Mouse (Mus musculus) CH12.LX (cell line): ENCODE results near the gene Nkx2-3.

Source experiments
- CTCF ChIP-seq, 2 experiments: IDR thresholded peaks in 1 of 2; conservative IDR thresholded peaks in 1 of 2; 2 replicates each; pipeline ENCODE4 v1.5.1; 2011 to 2012; ENCODE audit warnings: low read depth in 2 of 2, low read length in 2 of 2, improper control_type of control experiment in 1 of 2, inconsistent platforms in 1 of 2, mild to moderate bottlenecking in 1 of 2, moderate library complexity in 1 of 2
- EP300 ChIP-seq: IDR thresholded peaks from 2 replicates; pipeline ENCODE4 v1.6.1; 2011; ENCODE audit warnings: low read length, improper control_type of control experiment
- ETS1 ChIP-seq: conservative IDR thresholded peaks from 2 replicates; pipeline ENCODE4 v1.6.1; 2012; ENCODE audit warnings: low read depth, mild to moderate bottlenecking, inconsistent platforms, low read length, improper control_type of control experiment, moderate library complexity
- MXI1 ChIP-seq: IDR thresholded peaks from 2 replicates; pipeline ENCODE4 v1.6.1; 2011; ENCODE audit warnings: mild to moderate bottlenecking, low read depth, low read length, improper control_type of control experiment
- POLR2A ChIP-seq: IDR thresholded peaks from 2 replicates; pipeline ENCODE4 v1.6.1; 2011; ENCODE audit warnings: low read depth, mild to moderate bottlenecking, improper control_type of control experiment, low read length
- SMC3 ChIP-seq: IDR thresholded peaks from 2 replicates; pipeline ENCODE4 v1.6.1; 2011; ENCODE audit warnings: low read depth, low read length, improper control_type of control experiment
- TBP ChIP-seq: conservative IDR thresholded peaks from 2 replicates; pipeline ENCODE4 v1.6.1; 2011; ENCODE audit warnings: low read depth, low read length, improper control_type of control experiment
- USF1 ChIP-seq: IDR thresholded peaks from 2 replicates; pipeline ENCODE4 v1.6.1; 2014; ENCODE audit warnings: low read depth, mild to moderate bottlenecking, inconsistent platforms, low read length, improper control_type of control experiment
- ZKSCAN1 ChIP-seq: IDR thresholded peaks from 2 replicates; pipeline ENCODE4 v1.6.1; 2012; ENCODE audit warnings: low read depth, inconsistent platforms, low read length, improper control_type of control experiment, borderline replicate concordance

GRCm38 (mm10) chr19:43598741-43599660 is 13.1 kb upstream of the Nkx2-3 start:
- no peak for TF ChIP-seq SMC3
- TF ChIP-seq CTCF (conservative IDR thresholded peaks at IDR 0.05 in 1 of 2, IDR thresholded peaks at IDR 0.05 in 1 of 2; ENCODE audit: low read depth in 2 of 2, low read length in 2 of 2): no peak
- TF ChIP-seq EP300: no peak
- no peak for TF ChIP-seq USF1
- no peak for TF ChIP-seq ETS1
- no peak for TF ChIP-seq TBP
- TF ChIP-seq MXI1: no peak
- no peak for TF ChIP-seq ZKSCAN1
- TF ChIP-seq POLR2A: no peak
